Mouse (Mus musculus) bone marrow, adult 2 months (tissue): ENCODE data around the gene Gm21964. TPM values are rescaled to one million over a fixed set of nuclear protein-coding genes. Genes with fewer than 3 reads are reported as not detected.

Source experiments
- H3K27ac ChIP-seq: fragments of 200-500 bp; 2 replicates; pipeline ENCODE4 v1.5.1; 2012; ENCODE audit warnings: low read depth, mild to moderate bottlenecking, control low read depth, inconsistent platforms, low read length; ENCODE audit not compliant: control insufficient read depth, poor library complexity, insufficient read depth
- H3K4me1 ChIP-seq: fragments of 200-500 bp; 2 replicates; pipeline ENCODE4 v1.6.1; 2011; ENCODE audit warnings: low read length; ENCODE audit not compliant: control insufficient read depth, insufficient read depth
- H3K4me3 ChIP-seq: fragments of 200-500 bp; replicated peaks from 2 replicates; pipeline ENCODE3; 2011; ENCODE audit warnings: mild to moderate bottlenecking, low read depth, low read length, control low read depth; ENCODE audit not compliant: control insufficient read depth
- CTCF ChIP-seq: fragments of 200-500 bp; IDR thresholded peaks from 2 replicates; pipeline ENCODE4 v1.5.1; 2011; ENCODE audit warnings: low read length, control low read depth; ENCODE audit not compliant: control insufficient read depth, insufficient read depth
- POLR2A ChIP-seq: fragments of 200-500 bp; IDR thresholded peaks from 2 replicates; pipeline ENCODE4 v1.6.1; 2011; ENCODE audit warnings: low read depth, mild to moderate bottlenecking, control low read depth, low read length, borderline replicate concordance; ENCODE audit not compliant: control insufficient read depth
- WGBS: fragments of 180-500 bp; shearing (Covaris S2); methylation state at CpG from one replicate; pipeline ENCODE4 v1.1.7; 2018; 5-methylcytosine and 5-hydroxymethylcytosine counted together
- polyA plus RNA-seq: library from polyadenylated mRNA; stranded (reverse); fragments of >200 nt; gene quantifications from 2 replicates; pipeline ENCODE4 v1.2.4, GENCODE M21; 2011; ENCODE audit warnings: low replicate concordance; ENCODE audit not compliant: missing spikeins, insufficient read depth, insufficient read length

The Gm21964 gene
- polyA plus RNA-seq = not detected in 2 replicates

DNA sequence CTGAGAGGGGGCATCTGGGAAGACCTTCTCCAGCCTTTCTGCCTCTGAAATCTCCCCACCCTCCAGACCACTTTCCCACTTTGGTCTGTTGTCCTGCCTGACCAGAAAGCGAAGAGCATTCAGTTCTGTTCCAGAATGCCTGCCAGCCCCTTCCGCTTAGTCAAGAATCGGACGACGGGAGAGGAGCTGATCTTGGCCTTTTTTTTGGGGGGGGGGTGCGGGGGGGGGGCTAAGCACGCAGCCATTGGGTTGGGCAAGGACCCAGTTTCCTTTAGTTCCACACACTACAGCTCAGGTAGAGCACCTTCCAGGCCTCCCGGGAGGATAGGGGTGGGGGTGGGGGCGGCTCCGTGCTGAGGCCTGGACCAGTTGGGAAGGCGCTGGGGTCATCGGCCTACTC is at the start of gene Gm21964:
TSS of gene Gm21964 (plus strand) at position 301 of the 400 bp plus-strand sequence.
- Histone ChIP-seq H3K27ac (no peak within 1 kb of the TSS), H3K4me1 (no peaks in the 10 kb centered on the region), H3K4me3 (no peak within 1 kb of the TSS)
- TF ChIP-seq POLR2A (no peak), CTCF (no peak)
- 80% methylated on average over 12 of the region's 12 CpGs for WGBS

DNA sequence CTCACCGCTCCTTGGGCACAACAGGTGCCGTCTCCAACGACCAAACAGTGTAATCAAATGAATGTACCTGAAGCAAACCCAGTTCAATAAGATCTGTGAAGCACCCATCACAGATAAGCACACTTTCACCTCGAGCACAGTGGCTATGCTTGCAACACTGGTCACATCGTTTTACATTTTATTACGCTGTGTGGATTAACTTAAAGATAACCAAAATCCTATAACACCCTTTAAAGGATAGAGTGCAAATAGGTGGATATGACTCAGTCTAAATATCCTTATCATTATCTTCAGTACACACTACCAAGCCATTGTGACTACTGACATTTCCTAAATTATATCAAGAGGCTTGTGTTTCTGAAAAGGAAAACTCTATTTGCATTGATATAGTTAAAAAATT is 49.8 kb upstream of the Gm21964 start:
- WGBS = 71% methylated on average over 6 of the region's 6 CpGs
- TF ChIP-seq POLR2A = no peak
- no peak for TF ChIP-seq CTCF
- Histone ChIP-seq H3K4me3 (no peak overlapping the region), H3K27ac (no peak overlapping the region), H3K4me1 (no peaks in the 10 kb centered on the region)

- 65% methylated on average over 8 of the region's 8 CpGs for WGBS
- no peak overlapping the region for H3K4me3 ChIP-seq
- H3K27ac ChIP-seq = no peak overlapping the region
- no peaks in the 10 kb centered on the region for H3K4me1 ChIP-seq
- TF ChIP-seq CTCF = no peak
- TF ChIP-seq POLR2A = no peak
Measured at GRCm38 (mm10) chr8:110058207-110058606, 42.8 kb upstream of the Gm21964 start.

DNA sequence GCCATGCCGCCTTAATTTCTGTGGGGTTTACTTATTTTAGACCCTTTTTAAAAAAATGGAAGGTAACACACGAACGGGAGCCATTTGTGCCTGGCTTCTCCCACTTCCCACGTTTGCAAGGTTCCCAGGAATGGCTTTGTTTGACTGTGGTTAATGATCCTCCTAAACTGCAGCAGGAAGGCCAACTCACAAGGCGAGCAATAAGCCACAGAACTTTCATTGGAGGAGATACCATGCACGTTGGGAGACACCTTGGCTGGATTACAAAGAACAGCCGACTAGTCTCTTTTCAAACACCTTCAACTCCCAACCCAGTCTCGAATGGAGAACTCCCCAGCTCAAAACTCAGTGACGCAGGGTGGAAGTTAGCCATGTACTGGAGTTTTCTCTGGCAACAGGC is 36.8 kb upstream of the Gm21964 start:
- H3K4me3 ChIP-seq = no peak overlapping the region
- H3K27ac ChIP-seq = no peak overlapping the region
- no peak for TF ChIP-seq POLR2A
- no peak for TF ChIP-seq CTCF
- H3K4me1 ChIP-seq = no peaks in the 10 kb centered on the region
- WGBS = 64% methylated on average over 9 of the region's 9 CpGs

- Histone ChIP-seq H3K27ac (no peak overlapping the region), H3K4me1 (no peaks in the 10 kb centered on the region), H3K4me3 (no peak overlapping the region)
- TF ChIP-seq CTCF = no peak
- TF ChIP-seq POLR2A = no peak
- WGBS = 89% methylated on average over 18 of the region's 18 CpGs
Measured at GRCm38 (mm10) chr8:110064606-110065365, 36.2 kb upstream of the Gm21964 start.

GRCm38 (mm10) chr8:110065676-110066075 is 35.3 kb upstream of the Gm21964 start:
- no peaks in the 10 kb centered on the region for H3K4me1 ChIP-seq
- whole genome bisulfite sequencing = 74% methylated on average over 4 of the region's 4 CpGs
- TF ChIP-seq POLR2A (no peak), CTCF (no peak)
- no peak overlapping the region for H3K27ac ChIP-seq
- no peak overlapping the region for H3K4me3 ChIP-seq

- 80% methylated on average over 4 of the region's 4 CpGs for WGBS
- TF ChIP-seq POLR2A = no peak
- TF ChIP-seq CTCF = no peak
- Histone ChIP-seq H3K4me1 (no peaks in the 10 kb centered on the region), H3K27ac (no peak overlapping the region), H3K4me3 (no peak overlapping the region)
Measured at GRCm38 (mm10) chr8:110069706-110070105, 31.3 kb upstream of the Gm21964 start.

DNA sequence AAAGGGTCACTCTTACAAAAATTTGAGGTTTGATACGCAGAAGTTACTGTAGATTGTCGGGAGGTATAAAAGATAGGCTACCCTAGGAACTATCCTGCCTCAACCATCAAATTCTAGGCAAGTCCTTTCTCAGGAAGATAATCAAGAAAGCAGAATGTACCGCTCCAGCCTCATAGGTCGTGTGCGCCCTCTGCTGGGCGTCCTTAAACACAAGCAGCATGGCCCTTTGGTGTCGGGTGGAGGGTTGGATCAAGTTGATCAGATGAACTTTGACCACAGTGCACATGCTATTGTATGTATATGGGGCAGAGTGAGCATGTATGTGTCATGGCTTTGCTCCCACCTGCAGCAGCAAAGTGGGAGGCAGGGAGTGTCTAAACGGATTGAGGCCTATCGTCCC is 29.4 kb upstream of the Gm21964 start:
- Histone ChIP-seq H3K27ac (no peak overlapping the region), H3K4me3 (no peak overlapping the region), H3K4me1 (no peaks in the 10 kb centered on the region)
- TF ChIP-seq POLR2A = no peak
- TF ChIP-seq CTCF = peak; percentile 78
- WGBS = 19% methylated on average over 9 of the region's 9 CpGs
